Mouse (Mus musculus) ES-Bruce4 (cell line): ENCODE measurements around the gene Hook2.

Source experiments
- CTCF ChIP-seq: IDR thresholded peaks from one replicate; pipeline ENCODE4 v1.8.1; 2011; ENCODE audit warnings: low read depth, low read length
- POLR2A ChIP-seq: IDR thresholded peaks from one replicate; pipeline ENCODE4 v1.8.1; 2011; ENCODE audit warnings: low read length; ENCODE audit not compliant: insufficient read depth

- no peak for TF ChIP-seq CTCF
- TF ChIP-seq POLR2A: no peak
Observed at GRCm38 (mm10) chr8:85034764-85035163, 44.4 kb downstream of the Hook2 start.
